9 mouse cellular contexts compared by ENCODE assay signal in genomic region chr9:63782744-63783143, GRCm38 (mm10). TPM values are rescaled to one million over a fixed set of nuclear protein-coding genes. Genes with fewer than 3 reads are reported as not detected.
DNase-seq lines count a peak whose midpoint lies in the region; ATAC-seq and TF ChIP-seq lines count a peak whose summit lies in the region.
"Had no signal": no experiment of that assay in that cellular context is flagged by ENCODE, and none has a peak within 500 bp of the region (broad histone marks: within the 10 kb centered on the region; RNA-seq: fewer than 3 reads in every experiment).

No protein-coding gene starts in this region.

- DNase-seq in lung, postnatal 0 days (ENCODE audit: low spot score), result peak; percentile 38
- no peak for DNase-seq in lung, postnatal 25 days (ENCODE audit: low spot score)
- DNase-seq in c-Kit-positive CD71-positive TER-119-negative erythroid progenitor cells, embryonic 14.5 days (ENCODE audit: low read depth), result peak; percentile 48
- peak; percentile 65 for DNase-seq in hindbrain, postnatal 0 days (ENCODE audit: low spot score)
- no peak for DNase-seq in layer of hippocampus, postnatal 10 days (ENCODE audit: low spot score in 2 of 2)
- no peak for DNase-seq in MN1 (ENCODE audit: low spot score)
- DNase-seq: cerebellum, adult 2 months had no signal

- no peak for ATAC-seq in lung, postnatal 0 days
- no peak for ATAC-seq in hindbrain, postnatal 0 days
- ATAC-seq in liver, embryonic 16.5 days (ENCODE audit: low read depth), result peak; percentile 69

- no peak overlapping the region for H3K4me2 ChIP-seq in lung, postnatal 0 days (replicated peaks; ENCODE audit: low read depth, low read length)
- no peak overlapping the region for H3K4me2 ChIP-seq in hindbrain, postnatal 0 days (ENCODE audit: low read depth, low read length)
- H3K4me2 ChIP-seq in liver, embryonic 16.5 days (ENCODE audit: low read depth, low read length), result peak overlapping the region; percentile 42
- H3K4me2 ChIP-seq: hindbrain, embryonic 15.5 days had no signal

- H3K9me3 ChIP-seq in lung, postnatal 0 days (ENCODE audit: low read length), result no peaks in the 10 kb centered on the region
- no peaks in the 10 kb centered on the region for H3K9me3 ChIP-seq in hindbrain, postnatal 0 days (ENCODE audit: low read length)
- H3K9me3 ChIP-seq in liver, embryonic 16.5 days (replicated peaks; ENCODE audit: control insufficient read depth, low read length), result no peaks in the 10 kb centered on the region
- H3K9me3 ChIP-seq: hindbrain, embryonic 15.5 days had no signal

- 31% methylated on average over 4 of the region's 4 CpGs for WGBS in lung, postnatal 0 days
- 28% methylated on average over 4 of the region's 4 CpGs for WGBS in hindbrain, postnatal 0 days
- whole genome bisulfite sequencing in liver, embryonic 16.5 days (ENCODE audit: insufficient replicate concordance), result 32% methylated on average over 4 of the region's 4 CpGs

- no peak overlapping the region for H3K27ac ChIP-seq in lung, postnatal 0 days (ENCODE audit: low read length)
- H3K27ac ChIP-seq in hindbrain, postnatal 0 days, result no peak overlapping the region
- peak overlapping the region; percentile 15; the same call in 1 of the 2 replicates for H3K27ac ChIP-seq in liver, embryonic 16.5 days (ENCODE audit: low read length)
- H3K27ac ChIP-seq: hindbrain, embryonic 15.5 days had no signal

- TF ChIP-seq EP300 in lung, postnatal 0 days (IDR thresholded peaks at IDR 0.05), result no peak

- H3K9ac ChIP-seq in lung, postnatal 0 days (replicated peaks; ENCODE audit: low read depth), result no peak overlapping the region
- no peak overlapping the region for H3K9ac ChIP-seq in hindbrain, postnatal 0 days (replicated peaks; ENCODE audit: low read length)
- no peak overlapping the region for H3K9ac ChIP-seq in liver, embryonic 16.5 days (ENCODE audit: low read depth, low read length)
- H3K9ac ChIP-seq: hindbrain, embryonic 15.5 days had no signal

- H3K27me3 ChIP-seq in lung, postnatal 0 days (replicated peaks; ENCODE audit: insufficient read depth, low read length), result no peaks in the 10 kb centered on the region
- H3K27me3 ChIP-seq in hindbrain, postnatal 0 days (ENCODE audit: insufficient read depth, low read length), result no peaks in the 10 kb centered on the region
- no peaks in the 10 kb centered on the region for H3K27me3 ChIP-seq in liver, embryonic 16.5 days (ENCODE audit: control insufficient read depth, insufficient read depth, low read depth, low read length)
- H3K27me3 ChIP-seq: hindbrain, embryonic 15.5 days had no signal

- TF ChIP-seq CTCF in lung, postnatal 0 days (IDR thresholded peaks at IDR 0.05), result no peak
- TF ChIP-seq CTCF in hindbrain, postnatal 0 days (IDR thresholded peaks at IDR 0.05; ENCODE audit: low read depth), result no peak

- no peak overlapping the region for H3K4me3 ChIP-seq in lung, postnatal 0 days (ENCODE audit: low read depth, low read length)
- H3K4me3 ChIP-seq in hindbrain, postnatal 0 days (ENCODE audit: low read length), result no peak overlapping the region
- H3K4me3 ChIP-seq in liver, embryonic 16.5 days (ENCODE audit: low read depth, low read length), result no peak overlapping the region
- H3K4me3 ChIP-seq: hindbrain, embryonic 15.5 days had no signal

- no peaks in the 10 kb centered on the region for H3K4me1 ChIP-seq in lung, postnatal 0 days (ENCODE audit: insufficient read depth, low read depth, low read length)
- H3K4me1 ChIP-seq in hindbrain, postnatal 0 days (ENCODE audit: insufficient read depth, low read length), result 0 out of 2 replicates have a peak, but pooled peaks cover 9% of the 10 kb centered on the region
- peaks cover 53% of the 10 kb centered on the region for H3K4me1 ChIP-seq in liver, embryonic 16.5 days (ENCODE audit: control insufficient read depth, low read depth, low read length)

- no peaks in the 10 kb centered on the region for H3K36me3 ChIP-seq in lung, postnatal 0 days (ENCODE audit: insufficient read depth, low read length)
- H3K36me3 ChIP-seq in hindbrain, postnatal 0 days (ENCODE audit: insufficient read depth, low read length), result no peaks in the 10 kb centered on the region
- no peaks in the 10 kb centered on the region for H3K36me3 ChIP-seq in liver, embryonic 16.5 days (ENCODE audit: control insufficient read depth, insufficient read depth)
- H3K36me3 ChIP-seq: hindbrain, embryonic 15.5 days had no signal

RNA-seq across cellular contexts. Expression of gene Smad3, which starts 24.9 kb away (rescaled TPM):
- 11.8 and 12.3 TPM in 2 replicates for polyA plus RNA-seq in lung, postnatal 0 days (2015; fragmentation: Nextera tagmentation; extraction: Ambion mirVana)
- total RNA-seq in hindbrain, postnatal 0 days (2014; rRNA removed), result 26.5 and 34.0 TPM in 2 replicates
- 7.2 and 7.5 TPM in 2 replicates for polyA plus RNA-seq in hindbrain, postnatal 0 days (2015; fragmentation: Nextera tagmentation; extraction: Ambion mirVana)
- 2.7 TPM in 2 replicates for polyA plus RNA-seq in liver, embryonic 16.5 days (2015; fragmentation: Nextera tagmentation; extraction: Ambion mirVana)
- total RNA-seq in layer of hippocampus, postnatal 10 days (2021), result 10 to 100 TPM; 12.2 to 14.2 TPM

Comparison
In these comparisons a context has a peak if more than half of its experiments do, and no peak if none do; other contexts are left out.
1. DNase-seq: peak in lung, postnatal 0 days (single experiment), c-Kit-positive CD71-positive TER-119-negative erythroid progenitor cells, embryonic 14.5 days (single experiment) and hindbrain, postnatal 0 days (single experiment); none in lung, postnatal 25 days (single experiment), layer of hippocampus, postnatal 10 days (0 of 2) and MN1 (single experiment).